Mouse (Mus musculus): ENCODE measurements around the gene Micu1. TPM values are rescaled to one million over a fixed set of nuclear protein-coding genes. Genes with fewer than 3 reads are reported as not detected.

Micu1 gene
- polyA plus RNA-seq, 1 experiment from 2014 or later: 36.3 TPM

DNA sequence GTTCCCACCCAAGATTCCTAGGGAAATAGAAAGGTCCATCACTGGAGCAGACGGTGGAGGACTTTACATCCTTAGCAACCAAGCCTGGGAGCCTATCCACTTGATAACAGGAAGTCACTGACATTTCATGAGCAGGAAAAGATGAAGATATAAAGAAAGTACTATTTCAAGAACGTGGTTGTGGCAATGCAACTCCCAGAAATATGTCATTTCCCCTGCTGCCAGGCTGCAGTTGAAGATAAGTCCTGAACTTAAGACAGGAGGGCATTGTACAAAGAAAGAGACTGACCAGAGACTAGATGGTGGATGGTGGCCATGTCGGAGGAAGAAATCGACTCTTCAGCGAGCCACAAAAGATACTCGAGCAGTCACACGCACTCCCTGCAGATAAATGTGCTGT is 129.7 kb downstream of the Micu1 start:
- Histone ChIP-seq H3K9ac (no peak overlapping the region), H3K27ac (peak overlapping the region; percentile 47; the same call in 1 of the 2 replicates), H3K36me3 (peaks cover 31% of the 10 kb centered on the region), H3K9me3 (replicated peaks) (peaks cover 4% of the 10 kb centered on the region; the same call in 1 of the 2 replicates), H3K27me3 (no peaks in the 10 kb centered on the region), H3K4me2 (no peak overlapping the region), H3K4me1 (replicated peaks) (0 out of 2 replicates have a peak, but pooled peaks cover 8% of the 10 kb centered on the region), H3K4me3 (replicated peaks) (no peak overlapping the region)
- 0 out of 2 replicates have a peak, but pooled peaks have one; percentile 26 for ATAC-seq (ENCODE audit: low read depth)
- no peak for DNase-seq
- 13% methylated on average over 7 of the region's 7 CpGs for WGBS (ENCODE audit: insufficient replicate concordance)

DNA sequence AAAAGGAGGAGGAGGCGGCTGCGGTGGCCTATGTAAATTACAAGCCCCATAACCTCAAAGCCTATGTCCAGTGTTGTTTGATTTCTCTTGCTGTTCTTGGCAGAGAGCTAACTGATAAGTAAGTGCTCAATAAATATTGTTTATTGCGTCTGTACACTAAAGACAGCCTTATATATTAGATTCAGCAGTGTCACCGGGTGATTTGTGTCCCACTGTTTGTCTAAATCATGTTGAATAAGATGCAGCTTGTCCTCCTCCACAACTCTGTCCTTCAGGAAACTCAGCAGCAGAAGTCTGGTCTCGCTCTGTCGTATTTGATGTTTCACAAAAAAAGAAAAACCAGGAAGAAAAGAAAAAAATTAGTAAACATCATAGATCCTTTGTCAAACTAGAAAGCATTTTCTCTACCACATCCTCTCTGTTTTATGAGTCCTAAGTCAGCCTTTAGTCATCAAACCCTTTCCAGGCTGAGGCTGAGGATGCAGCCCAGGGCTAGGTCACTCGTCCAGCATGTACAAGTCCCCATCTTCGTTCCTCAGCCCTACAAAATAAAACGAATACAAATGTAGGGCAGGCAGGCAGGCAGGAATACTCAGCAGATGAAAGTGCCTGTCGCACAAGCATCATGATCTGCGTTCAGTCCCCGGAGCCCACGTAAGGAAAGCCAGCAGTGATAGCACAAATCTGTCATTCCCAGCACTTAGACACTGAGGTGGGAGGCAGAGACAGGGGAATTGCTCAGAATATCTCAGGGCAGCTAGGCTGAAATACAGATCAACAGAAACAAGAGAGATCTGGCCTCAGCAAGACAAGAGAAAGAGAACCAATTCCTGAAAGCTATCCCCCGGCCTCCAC is 133.3 kb downstream of the Micu1 start:
- H3K4me3 ChIP-seq (replicated peaks): no peak overlapping the region
- H3K9me3 ChIP-seq (replicated peaks): no peaks in the 10 kb centered on the region
- ATAC-seq (ENCODE audit: low read depth) (no peak), DNase-seq (no peak)
- H3K9ac ChIP-seq: no peak overlapping the region
- H3K4me2 ChIP-seq: no peak overlapping the region
- H3K36me3 ChIP-seq: no peaks in the 10 kb centered on the region; the same call in 1 of the 2 replicates
- H3K27me3 ChIP-seq: no peaks in the 10 kb centered on the region
- H3K27ac ChIP-seq: no peak overlapping the region
- H3K4me1 ChIP-seq (replicated peaks): 0 out of 2 replicates have a peak, but pooled peaks cover 8% of the 10 kb centered on the region
- WGBS (ENCODE audit: insufficient replicate concordance): 78% methylated on average over 14 of the region's 14 CpGs

DNA sequence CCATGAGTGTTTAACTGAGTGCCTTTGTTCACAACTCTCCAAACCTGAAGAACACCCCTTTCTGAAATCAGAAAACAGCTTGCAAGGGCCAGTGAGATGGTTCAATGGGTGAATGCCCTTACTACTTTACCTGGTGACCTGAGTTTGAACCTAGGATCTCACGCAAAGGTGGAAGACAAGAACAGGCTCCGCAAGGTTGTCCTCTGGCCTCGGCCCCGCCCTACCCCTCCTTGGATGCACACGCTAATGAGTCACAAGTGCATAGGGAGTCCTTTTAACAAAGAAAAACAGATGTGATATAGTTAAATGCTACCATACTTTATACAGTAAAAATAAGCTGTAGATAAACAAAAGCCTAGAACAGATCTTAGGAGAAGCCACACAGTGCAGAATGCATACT is 135.2 kb downstream of the Micu1 start:
- H3K9me3 ChIP-seq (replicated peaks): no peaks in the 10 kb centered on the region
- H3K27me3 ChIP-seq: no peaks in the 10 kb centered on the region
- H3K36me3 ChIP-seq: no peaks in the 10 kb centered on the region; the same call in 1 of the 2 replicates
- no peak overlapping the region for H3K4me2 ChIP-seq
- H3K4me1 ChIP-seq (replicated peaks): peaks cover 4% of the 10 kb centered on the region
- no peak overlapping the region for H3K27ac ChIP-seq
- H3K4me3 ChIP-seq (replicated peaks): no peak overlapping the region
- ATAC-seq (ENCODE audit: low read depth) (no peak), DNase-seq (no peak)
- WGBS (ENCODE audit: insufficient replicate concordance): 86% methylated on average over 5 of the region's 5 CpGs
- H3K9ac ChIP-seq: no peak overlapping the region

DNA sequence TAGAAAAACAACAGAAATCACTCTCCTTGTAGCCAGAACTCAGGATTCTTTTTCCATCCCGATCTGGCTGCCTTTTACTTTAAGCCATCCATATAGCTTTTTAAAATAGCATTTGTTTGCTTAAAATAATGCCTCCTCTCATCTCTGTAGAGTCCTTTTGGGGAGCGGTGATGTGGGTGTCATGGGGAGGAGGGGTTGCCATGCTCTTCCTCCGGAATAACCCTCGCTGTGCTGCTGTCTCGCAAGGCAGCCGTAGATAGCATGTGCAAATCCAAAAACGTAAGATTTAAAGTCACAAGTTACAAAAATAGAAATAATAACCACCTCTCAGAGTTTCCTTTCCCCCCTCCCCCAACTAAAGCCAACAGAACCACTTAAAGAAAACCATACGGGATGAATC is 139.2 kb downstream of the Micu1 start:
- H3K9ac ChIP-seq: no peak overlapping the region
- H3K4me3 ChIP-seq (replicated peaks): no peak overlapping the region
- ATAC-seq (ENCODE audit: low read depth): no peak

DNA sequence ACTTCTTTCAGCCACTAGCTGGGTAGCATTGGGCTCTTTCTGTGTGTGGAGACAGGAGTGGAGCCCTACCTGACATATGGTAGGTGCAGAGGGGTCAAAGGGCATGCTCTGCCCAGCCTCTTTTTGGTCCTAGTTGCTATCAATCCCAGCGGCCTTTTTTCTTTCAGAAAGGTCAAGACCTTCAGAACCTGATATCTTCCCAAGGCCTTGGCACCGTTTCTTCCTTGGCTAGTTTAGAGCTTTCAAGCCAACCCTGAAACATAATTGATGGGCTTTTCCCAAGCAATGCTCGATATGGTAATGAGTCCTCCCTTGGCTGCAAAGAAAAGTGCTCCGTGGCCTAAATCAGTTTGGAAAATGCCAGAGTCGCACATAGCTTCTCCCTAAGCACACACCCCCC is 140.8 kb downstream of the Micu1 start:
- Histone ChIP-seq H3K27ac (no peak overlapping the region), H3K4me2 (no peak overlapping the region), H3K4me1 (replicated peaks) (peaks cover 8% of the 10 kb centered on the region), H3K9me3 (replicated peaks) (no peaks in the 10 kb centered on the region), H3K4me3 (replicated peaks) (no peak overlapping the region), H3K36me3 (no peaks in the 10 kb centered on the region), H3K9ac (no peak overlapping the region), H3K27me3 (no peaks in the 10 kb centered on the region)
- ATAC-seq (ENCODE audit: low read depth): no peak
- no peak for DNase-seq
- 72% methylated on average over 5 of the region's 5 CpGs for WGBS (ENCODE audit: insufficient replicate concordance)

More for the DNA sequence above, 139.2 kb downstream of the Micu1 start:
- DNase-seq: no peak
- no peaks in the 10 kb centered on the region for H3K27me3 ChIP-seq
- H3K4me1 ChIP-seq (replicated peaks): peaks cover 8% of the 10 kb centered on the region
- H3K4me2 ChIP-seq: no peak overlapping the region
- WGBS (ENCODE audit: insufficient replicate concordance): 88% methylated on average over 8 of the region's 8 CpGs
- H3K36me3 ChIP-seq: no peaks in the 10 kb centered on the region
- H3K27ac ChIP-seq: no peak overlapping the region
- no peaks in the 10 kb centered on the region for H3K9me3 ChIP-seq (replicated peaks)

DNA sequence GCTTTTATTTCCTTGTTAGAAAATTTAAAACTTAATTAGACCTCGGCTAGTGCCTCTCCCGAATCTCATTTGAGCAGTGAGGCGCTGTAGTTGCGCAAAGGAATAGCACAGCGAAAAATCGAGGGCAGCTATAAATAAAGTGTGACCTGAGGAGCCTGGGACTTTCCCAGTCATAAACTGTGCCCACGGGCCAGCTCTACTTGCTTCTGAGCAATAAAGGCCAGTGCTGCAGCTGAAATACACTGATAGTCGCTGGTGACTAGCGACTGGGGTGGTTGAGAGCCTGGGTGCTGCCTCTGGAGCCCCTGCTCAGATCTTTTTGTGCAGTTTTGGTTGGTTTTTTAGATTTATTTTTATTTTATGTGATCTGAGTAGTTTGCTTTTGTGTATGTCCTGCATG is 142.4 kb downstream of the Micu1 start:
- Histone ChIP-seq H3K9me3 (replicated peaks) (no peaks in the 10 kb centered on the region), H3K4me1 (replicated peaks) (peaks cover 8% of the 10 kb centered on the region), H3K27ac (no peak overlapping the region), H3K4me3 (replicated peaks) (no peak overlapping the region), H3K36me3 (no peaks in the 10 kb centered on the region), H3K4me2 (no peak overlapping the region), H3K9ac (no peak overlapping the region), H3K27me3 (no peaks in the 10 kb centered on the region)
- DNase-seq: no peak
- ATAC-seq (ENCODE audit: low read depth): no peak
- 71% methylated on average over 9 of the region's 9 CpGs for WGBS (ENCODE audit: insufficient replicate concordance)

DNA sequence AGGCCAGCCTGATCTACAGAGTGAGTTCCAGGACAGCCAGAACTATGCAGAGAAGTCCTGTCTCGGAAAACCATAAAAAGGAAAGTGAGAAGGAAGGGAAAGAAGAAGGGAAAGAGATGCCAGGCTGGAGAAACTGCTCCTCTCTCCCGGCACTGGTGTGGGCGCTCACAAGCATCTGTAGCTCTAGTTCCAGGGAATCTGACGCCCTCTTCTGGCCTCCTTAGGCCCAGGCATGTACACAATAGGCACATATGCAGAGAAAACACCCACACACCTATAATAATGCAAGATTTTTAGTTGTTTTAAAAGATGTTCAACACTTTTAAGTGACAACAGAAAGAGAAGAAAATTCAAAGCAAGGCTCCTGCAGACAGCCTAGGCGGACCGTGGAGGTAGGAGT is 144.1 kb downstream of the Micu1 start:
- DNase-seq: no peak
- H3K4me1 ChIP-seq (replicated peaks): 0 out of 2 replicates have a peak, but pooled peaks cover 5% of the 10 kb centered on the region
- WGBS (ENCODE audit: insufficient replicate concordance): 71% methylated on average over 6 of the region's 6 CpGs
- H3K9ac ChIP-seq: no peak overlapping the region
- no peak for ATAC-seq (ENCODE audit: low read depth)
- H3K36me3 ChIP-seq: no peaks in the 10 kb centered on the region
- H3K4me3 ChIP-seq (replicated peaks): no peak overlapping the region
- no peaks in the 10 kb centered on the region for H3K9me3 ChIP-seq (replicated peaks)
- H3K27ac ChIP-seq: no peak overlapping the region
- H3K27me3 ChIP-seq: no peaks in the 10 kb centered on the region
- H3K4me2 ChIP-seq: no peak overlapping the region

DNA sequence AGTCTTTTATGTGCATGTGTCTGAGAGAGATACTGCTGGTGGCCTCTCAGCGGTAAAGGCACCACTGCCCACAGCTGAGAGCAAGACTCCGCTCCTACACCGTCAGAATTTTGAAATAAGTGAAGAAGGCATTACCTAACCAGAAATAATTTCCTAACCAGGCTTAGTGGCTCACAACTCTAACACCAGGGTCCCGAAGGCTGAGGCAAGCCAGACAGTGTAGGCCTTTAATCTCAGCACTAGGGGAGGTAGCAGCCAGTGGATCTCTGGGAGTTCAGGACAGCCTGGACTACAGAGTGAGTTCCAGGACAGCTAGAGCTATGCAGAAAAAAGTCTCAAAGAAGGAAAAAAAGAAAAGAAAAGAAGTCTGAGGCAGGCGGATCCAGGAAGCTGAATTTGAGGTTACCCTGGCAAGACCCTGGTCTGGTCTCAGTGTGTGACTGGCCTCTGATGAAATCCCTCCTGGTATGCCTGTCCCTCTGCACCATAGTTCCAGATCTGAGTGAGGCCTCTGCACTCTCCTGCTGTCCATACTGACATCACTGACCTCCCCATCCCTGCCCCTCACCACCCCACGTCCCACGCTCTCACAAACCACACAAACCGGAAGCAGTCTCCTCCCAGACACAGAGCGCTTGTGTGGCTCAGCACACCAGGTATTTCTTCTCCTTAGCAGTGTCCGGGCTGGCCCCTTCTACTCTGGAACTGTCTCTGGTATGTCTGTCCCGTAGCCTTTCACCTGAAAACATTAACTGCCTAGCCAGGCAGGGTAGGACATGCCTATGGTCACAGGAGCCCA is 146.0 kb downstream of the Micu1 start:
- no peaks in the 10 kb centered on the region for H3K27me3 ChIP-seq
- 65% methylated on average over 11 of the region's 11 CpGs for WGBS (ENCODE audit: insufficient replicate concordance)
- H3K4me2 ChIP-seq: no peak overlapping the region
- no peak overlapping the region for H3K4me3 ChIP-seq (replicated peaks)
- no peaks in the 10 kb centered on the region for H3K36me3 ChIP-seq
- no peaks in the 10 kb centered on the region for H3K9me3 ChIP-seq (replicated peaks)
- H3K4me1 ChIP-seq (replicated peaks): no peaks in the 10 kb centered on the region
- H3K9ac ChIP-seq: no peak overlapping the region
- DNase-seq (no peak), ATAC-seq (ENCODE audit: low read depth) (no peak)
- no peak overlapping the region for H3K27ac ChIP-seq

DNA sequence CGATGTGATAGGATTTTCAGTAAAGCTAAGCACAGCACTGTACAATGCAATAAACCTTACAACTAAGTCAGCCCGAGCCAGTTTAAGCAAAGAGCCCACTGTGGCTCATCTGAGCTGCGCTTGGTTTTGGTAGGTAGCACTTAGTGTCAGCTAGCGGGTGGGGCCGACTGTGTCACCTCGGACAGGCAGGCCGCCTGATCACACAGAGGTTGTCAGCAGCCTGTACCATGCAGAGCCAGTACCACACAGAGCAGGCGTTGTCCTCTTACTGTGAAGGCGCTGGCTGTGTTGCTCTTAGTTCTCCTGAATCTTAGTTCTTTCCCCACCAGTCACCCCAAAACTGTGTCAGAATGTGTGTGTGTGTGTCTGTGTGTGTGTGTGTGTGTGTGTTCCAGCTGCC is 146.7 kb downstream of the Micu1 start:
- WGBS (ENCODE audit: insufficient replicate concordance): 67% methylated on average over 9 of the region's 9 CpGs
- no peak overlapping the region for H3K4me2 ChIP-seq

DNA sequence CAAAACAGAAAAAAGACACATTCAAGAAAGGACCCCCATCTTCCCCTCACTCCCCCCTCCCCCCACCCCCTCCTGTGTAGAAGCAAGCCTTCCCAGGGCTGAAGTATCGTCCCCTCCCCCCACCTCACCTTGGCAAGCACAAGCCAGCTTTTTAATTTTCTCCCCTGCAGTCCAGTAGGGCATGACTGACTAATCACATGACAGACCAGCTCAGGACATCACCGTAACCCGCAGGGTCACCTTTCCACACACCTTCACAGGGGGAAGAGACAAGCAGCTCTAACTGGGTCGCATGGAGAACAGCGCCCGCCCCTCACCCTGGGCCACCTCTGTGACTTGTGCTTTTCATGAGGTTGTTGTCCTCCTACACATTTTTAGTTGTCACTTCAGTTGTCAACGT is 147.1 kb downstream of the Micu1 start:
- 87% methylated on average over 7 of the region's 7 CpGs for WGBS (ENCODE audit: insufficient replicate concordance)
- H3K27ac ChIP-seq: no peak overlapping the region
- no peak overlapping the region for H3K4me3 ChIP-seq (replicated peaks)
- no peaks in the 10 kb centered on the region for H3K9me3 ChIP-seq (replicated peaks)
- H3K4me1 ChIP-seq (replicated peaks): no peaks in the 10 kb centered on the region
- no peak overlapping the region for H3K4me2 ChIP-seq
- H3K9ac ChIP-seq: no peak overlapping the region
- no peak for DNase-seq
- H3K36me3 ChIP-seq: no peaks in the 10 kb centered on the region
- H3K27me3 ChIP-seq: no peaks in the 10 kb centered on the region
- ATAC-seq (ENCODE audit: low read depth): no peak

More for the DNA sequence above, 146.7 kb downstream of the Micu1 start:
- H3K27ac ChIP-seq: no peak overlapping the region
- ATAC-seq (ENCODE audit: low read depth) (no peak), DNase-seq (no peak)
- no peak overlapping the region for H3K9ac ChIP-seq
- no peaks in the 10 kb centered on the region for H3K36me3 ChIP-seq
- H3K4me3 ChIP-seq (replicated peaks): no peak overlapping the region
- H3K27me3 ChIP-seq: no peaks in the 10 kb centered on the region
- no peaks in the 10 kb centered on the region for H3K4me1 ChIP-seq (replicated peaks)
- H3K9me3 ChIP-seq (replicated peaks): no peaks in the 10 kb centered on the region

DNA sequence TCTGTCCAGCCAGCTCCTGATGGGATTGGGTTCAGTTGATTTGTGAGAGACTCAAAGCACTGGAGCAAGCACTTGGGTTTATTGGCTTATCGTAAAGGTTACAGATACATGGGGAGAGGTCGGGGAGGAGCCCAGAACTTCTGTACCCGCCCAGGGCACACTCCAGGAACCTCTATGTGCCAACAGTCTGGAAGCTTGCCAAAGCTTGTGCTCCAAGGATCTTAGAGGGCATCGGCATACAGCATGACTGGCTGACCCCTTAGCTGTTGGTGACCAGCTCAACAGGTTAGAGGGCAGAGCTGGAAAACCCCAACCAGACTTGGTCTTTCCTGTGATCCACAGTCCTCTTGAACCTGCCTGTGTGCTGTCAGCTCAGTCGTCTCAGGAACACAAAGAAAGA is 154.9 kb downstream of the Micu1 start:
- Histone ChIP-seq H3K9ac (no peak overlapping the region), H3K4me3 (replicated peaks) (no peak overlapping the region), H3K9me3 (replicated peaks) (no peaks in the 10 kb centered on the region), H3K27me3 (no peaks in the 10 kb centered on the region), H3K27ac (no peak overlapping the region), H3K4me2 (no peak overlapping the region), H3K4me1 (replicated peaks) (peaks cover 8% of the 10 kb centered on the region; the same call in 1 of the 2 replicates), H3K36me3 (no peaks in the 10 kb centered on the region)
- 72% methylated on average over 5 of the region's 5 CpGs for WGBS (ENCODE audit: insufficient replicate concordance)
- DNase-seq (no peak), ATAC-seq (ENCODE audit: low read depth) (no peak)

Data from liver, embryonic 13.5 days (tissue).